Mouse (Mus musculus) ovary, adult 2 months (tissue): ENCODE results near the gene Rab5a. TPM values are rescaled to one million over a fixed set of nuclear protein-coding genes. Genes with fewer than 3 reads are reported as not detected.

Source experiments
- polyA plus RNA-seq: library from polyadenylated mRNA; depleted of rRNA; stranded (reverse); fragments of >200 nt; gene quantifications from 2 replicates; pipeline ENCODE4 v1.2.3, GENCODE M21; 2012; rRNA removed

The Rab5a gene
- polyA plus RNA-seq, result 3.6 and 4.8 TPM in 2 replicates

DNA sequence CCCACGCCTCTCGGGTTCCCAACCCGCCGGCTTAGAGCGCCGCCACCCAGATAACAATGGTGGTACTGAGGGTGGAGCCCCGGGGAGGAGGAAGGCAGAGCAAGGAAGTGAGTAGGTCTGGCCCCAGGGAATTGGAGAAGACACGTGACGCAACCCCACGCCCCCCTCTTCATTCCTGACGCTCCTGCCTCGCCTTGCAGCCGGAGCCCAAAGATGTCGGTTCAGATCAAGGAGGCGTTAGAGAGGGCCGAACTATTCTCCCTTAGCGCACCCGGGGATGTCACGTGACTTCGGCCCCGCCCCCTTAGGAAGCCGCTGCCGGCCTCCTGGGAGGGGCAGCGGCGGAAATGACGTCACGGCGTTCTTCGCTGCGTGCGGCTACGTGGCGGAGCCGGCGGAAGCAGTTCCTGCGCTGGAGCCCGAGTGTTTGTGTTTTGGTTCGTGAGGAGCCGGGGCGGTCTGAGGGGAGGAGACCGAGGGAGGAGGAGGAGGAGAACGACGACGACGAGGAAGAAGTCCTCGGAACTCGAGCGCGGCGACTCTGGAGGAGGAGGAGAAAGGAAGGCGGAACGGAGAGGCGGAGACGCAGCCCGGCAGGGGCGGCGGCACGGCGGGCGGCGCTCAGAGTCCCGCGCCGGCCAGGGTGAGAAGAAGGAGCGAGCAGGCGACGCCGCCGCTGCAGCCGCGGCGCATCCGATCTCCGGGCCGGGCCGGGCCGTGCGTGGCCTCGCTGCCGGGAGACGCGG lies at the start of gene Rab5a:
Gene Rab5a, plus strand, starts transcription at position 377 of the 746 bp plus-strand sequence.

DNA sequence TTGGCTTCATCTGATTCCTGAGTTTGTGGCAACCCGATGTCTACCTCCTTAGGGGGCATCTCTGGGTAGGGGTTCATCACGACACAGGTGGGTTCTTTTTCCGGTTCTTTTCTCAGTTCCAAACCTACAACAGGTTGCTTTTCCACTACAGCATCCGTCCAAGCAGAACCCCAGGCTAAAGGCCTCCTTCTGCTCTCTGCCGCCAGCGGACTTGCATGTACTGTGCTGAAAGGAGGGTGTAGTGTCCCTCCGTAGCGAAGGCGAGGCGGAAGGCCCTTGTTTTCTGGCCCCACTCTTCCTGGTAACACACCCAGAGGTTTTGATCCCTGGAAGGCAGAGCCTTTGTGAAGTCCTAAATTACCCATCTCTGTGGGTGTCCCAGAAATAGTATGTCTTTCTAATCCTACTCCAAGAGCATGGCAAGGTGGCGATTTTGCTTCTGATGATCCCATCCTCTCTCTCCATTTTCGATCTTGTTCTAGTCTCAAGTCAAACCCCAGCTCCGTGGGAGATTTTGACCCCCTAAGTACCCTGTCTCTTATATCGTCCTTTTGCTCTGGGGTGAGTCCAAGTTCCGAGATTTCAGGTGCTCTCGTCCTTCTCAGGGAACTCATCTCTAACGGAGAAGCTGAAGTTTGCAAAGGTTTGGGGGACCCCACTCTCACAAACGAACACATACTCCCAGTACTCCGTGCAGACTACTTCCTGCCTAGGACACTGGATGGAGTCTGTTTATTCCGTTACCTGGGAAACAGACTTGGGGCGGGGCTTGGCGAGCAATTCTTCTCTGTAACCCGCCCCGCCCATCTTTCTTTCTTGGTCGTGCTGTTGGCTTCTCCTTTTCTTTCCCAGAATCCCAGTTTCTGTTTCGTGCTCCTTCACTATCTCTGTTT lies 16.2 kb upstream of the Rab5a start, which contains the start of gene Efhb:
Gene Efhb, minus strand, starts transcription at position 719 of the 893 bp plus-strand sequence.

DNA sequence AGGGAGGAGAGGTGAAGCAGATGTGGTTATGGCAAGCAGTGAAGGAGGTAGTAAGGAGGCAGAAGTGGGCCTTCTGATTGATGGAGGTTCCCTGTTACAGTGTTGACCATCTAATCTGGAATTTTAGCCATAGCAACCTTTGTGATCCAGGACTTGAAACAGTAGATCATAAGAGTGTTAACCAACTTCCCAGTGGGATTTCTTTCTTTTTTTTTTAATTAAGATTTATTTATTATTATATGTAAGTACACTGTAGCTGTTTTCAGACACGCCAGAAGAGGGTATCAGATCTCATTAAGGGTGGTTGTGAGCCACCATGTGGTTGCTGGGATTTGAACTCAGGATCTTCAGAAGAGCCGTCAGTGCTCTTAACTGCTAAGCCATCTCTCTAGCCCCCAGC lies 60.3 kb downstream of the Rab5a start, which contains the start of gene Pp2d1:
Gene Pp2d1, minus strand, starts transcription at position 101 of the 400 bp plus-strand sequence.

Other genes starting within 250 kb of the Rab5a start
- gene Efhb, start 15.9 kb upstream of the Rab5a start, polyA plus RNA-seq, result 0.76 and 0.91 TPM in 2 replicates
- not detected in 2 replicates for gene Pp2d1, start 60.2 kb downstream of the Rab5a start, polyA plus RNA-seq
- 10.9 and 23.5 TPM in 2 replicates for gene Kat2b, start 87.6 kb downstream of the Rab5a start, polyA plus RNA-seq
- 0.64 and 0.74 TPM in 2 replicates for gene Sgo1, start 210.1 kb downstream of the Rab5a start, polyA plus RNA-seq